Mouse (Mus musculus) left cerebral cortex, adult 11 months (tissue): ENCODE measurements around the gene Cd47.

ENCODE experiments used
- DNase-seq: peaks from one replicate; pipeline ENCODE4 v3.0.0; 2022; ENCODE audit warnings: low spot score

Gene Cd47

GRCm38 (mm10) chr16:49909536-49909935 is 109.2 kb downstream of the Cd47 start:
- DNase-seq: no peak

GRCm38 (mm10) chr16:49914094-49914493 is 113.8 kb downstream of the Cd47 start:
- no peak for DNase-seq

DNA sequence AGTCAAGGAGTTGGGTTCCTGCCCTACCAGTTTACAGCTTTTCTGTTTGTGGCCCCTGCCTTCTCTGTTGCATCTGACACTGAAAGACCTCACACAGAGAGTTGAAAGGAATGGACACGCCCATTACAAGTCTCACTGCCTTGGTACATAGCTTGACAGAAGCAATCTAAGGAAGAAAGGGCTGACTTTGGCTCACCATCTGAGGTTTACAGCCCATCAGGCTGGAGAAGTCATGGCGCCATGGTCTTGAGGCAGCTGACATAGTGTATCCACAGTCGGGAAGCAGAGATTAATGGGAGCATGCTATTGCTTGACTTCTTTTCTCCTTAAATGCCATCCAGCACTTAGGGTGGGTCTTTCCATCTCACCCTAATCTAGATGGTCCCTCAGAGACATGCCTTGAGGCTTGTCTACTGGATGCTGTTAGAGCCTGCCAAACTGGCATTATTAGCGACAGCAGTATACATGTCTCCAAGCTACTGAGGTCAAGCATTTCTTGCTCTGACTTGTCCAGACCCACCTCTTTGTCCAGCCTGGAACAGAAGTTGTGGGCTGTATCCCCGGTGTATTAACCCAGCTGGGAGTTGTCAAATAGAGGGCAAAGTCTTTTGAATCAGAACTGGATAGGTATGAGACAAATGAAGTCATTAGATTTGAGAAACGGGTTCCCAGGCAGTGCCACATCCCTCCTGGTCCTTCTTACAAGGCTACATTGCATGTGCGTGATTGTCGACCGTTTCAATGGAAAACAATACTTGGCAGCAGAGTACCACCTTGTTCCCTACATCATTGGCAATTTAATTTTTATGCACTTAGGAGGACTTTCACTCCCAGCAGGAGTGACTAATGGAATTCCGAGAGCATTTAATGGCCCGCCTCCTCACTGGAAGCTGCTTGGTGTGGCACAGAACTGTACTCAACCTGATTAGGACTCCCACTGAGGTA is 115.5 kb downstream of the Cd47 start:
- no peak for DNase-seq

- DNase-seq: no peak
Measured at GRCm38 (mm10) chr16:49920191-49920590, 119.9 kb downstream of the Cd47 start.

DNA sequence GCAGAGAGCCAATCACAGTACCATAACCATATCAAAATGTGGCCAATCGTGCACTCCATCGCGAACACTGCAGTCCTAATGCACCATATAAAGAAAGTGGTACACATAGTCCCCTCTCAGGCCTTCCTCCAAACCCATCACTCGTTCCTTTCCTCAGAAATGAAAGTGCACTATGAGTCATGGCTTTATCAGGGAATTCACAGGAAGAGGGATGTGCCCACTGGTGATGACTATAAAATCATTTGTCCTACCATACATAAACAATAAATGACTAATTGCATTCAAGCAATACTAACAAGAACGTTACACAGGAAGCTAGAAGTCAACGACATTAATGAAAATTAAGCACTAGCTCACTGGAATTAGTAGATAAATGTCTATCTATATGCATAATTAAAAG is 121.3 kb downstream of the Cd47 start:
- no peak for DNase-seq

DNA sequence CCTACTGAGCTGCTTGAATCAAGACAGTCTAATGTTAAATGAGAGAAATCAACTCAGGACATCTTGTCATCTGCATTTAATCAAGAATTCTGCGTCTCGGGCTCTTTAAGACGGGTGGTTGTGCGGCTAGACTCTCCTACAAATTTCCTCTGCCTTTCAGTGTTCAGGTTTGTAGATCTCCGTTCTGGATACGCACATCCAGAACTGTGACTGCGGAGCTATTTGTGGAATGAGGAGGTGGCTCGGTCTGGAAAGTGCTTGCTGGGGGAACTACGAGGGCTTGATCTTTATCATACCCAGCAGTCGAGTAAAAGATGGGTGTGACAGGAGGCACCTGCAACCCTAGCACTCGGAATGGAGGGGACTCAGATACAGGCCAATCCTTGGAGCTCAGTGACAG is 121.8 kb downstream of the Cd47 start:
- DNase-seq: no peak

GRCm38 (mm10) chr16:49923720-49924119 is 123.4 kb downstream of the Cd47 start:
- no peak for DNase-seq

GRCm38 (mm10) chr16:49924941-49925340 is 124.6 kb downstream of the Cd47 start:
- DNase-seq: no peak

GRCm38 (mm10) chr16:49933274-49933673 is 132.9 kb downstream of the Cd47 start:
- DNase-seq: no peak

DNA sequence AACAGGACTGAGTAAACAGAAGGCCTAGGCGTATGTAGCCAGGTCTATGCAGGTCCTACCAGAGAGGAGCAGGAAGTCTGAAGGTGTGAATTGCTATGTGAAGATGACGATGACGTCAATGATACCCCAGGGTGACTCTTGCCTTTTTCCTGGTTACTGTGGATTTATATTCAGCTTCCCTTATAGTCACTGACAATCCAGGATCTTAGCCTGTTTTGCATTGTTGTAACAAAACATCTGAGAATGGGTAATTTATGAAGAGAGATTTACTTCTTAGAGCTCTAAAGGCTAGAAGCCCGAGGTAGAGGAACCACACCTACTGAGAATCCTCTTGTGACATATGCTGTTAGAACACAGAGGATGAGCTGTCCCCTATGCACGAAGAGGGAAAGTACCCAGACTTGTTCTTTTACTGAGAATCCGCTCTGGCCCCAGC is 135.7 kb downstream of the Cd47 start:
- no peak for DNase-seq

DNA sequence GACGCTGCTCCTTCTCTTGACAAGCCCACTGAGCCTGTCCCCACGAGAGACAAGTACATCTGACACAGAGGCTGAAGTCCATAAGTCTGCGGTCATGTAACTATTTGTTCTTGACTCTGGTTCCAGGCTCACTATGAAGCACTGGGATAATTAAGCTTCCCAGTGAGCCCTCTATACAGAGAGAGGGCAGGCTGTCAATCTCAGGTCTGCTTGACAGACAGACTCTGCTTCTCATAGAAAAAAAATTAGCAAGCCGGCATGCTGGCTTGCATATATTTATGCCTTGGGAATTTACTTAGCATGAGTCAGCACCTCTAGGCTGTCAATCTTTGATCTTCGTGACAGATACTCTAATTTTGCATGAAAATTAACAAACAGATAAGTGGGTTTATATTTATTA is 136.5 kb downstream of the Cd47 start:
- DNase-seq: no peak

GRCm38 (mm10) chr16:49937218-49938165 is 137.2 kb downstream of the Cd47 start:
- DNase-seq: no peak

DNA sequence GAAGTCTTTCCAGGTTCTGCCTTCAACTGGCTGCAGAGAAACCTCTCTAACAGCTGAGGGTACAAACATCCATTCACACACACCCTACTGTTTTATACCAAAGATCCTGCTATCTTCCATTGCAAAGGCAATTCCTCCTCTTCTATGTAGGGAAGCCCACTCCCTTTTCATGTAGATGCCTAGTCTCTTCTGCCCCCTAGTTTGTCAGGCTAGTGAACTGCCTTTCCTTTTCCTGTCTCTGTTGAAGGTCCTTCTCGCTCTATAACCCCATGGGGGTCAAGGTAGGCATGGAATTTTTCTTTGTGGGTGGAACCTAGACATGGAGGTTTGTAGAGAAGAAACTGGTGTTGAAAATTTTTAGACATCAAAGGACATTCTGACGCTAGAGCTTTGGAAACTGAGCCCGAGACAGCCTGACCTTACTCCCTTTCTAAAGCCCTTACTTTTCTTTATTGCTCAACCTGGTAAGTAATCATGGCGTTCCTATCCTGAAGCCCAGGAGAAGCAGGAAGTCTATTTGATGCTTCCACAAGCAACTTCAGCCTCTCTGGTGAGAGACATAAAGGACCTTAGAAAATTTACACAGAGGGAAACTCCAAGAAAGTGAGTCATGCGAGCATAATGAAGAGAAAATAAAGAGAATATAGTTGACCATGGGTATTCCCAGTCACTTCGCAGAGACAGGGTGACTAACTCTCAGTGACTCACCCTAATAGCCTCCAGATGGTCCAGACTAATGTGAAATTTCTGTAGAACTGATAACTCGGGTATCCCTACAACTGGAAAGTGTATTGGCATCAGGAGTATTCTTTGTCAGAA is 138.4 kb downstream of the Cd47 start:
- DNase-seq: no peak

GRCm38 (mm10) chr16:49939376-49939775 is 139.0 kb downstream of the Cd47 start:
- DNase-seq: no peak

- no peak for DNase-seq
Measured at GRCm38 (mm10) chr16:49940473-49940872, 140.1 kb downstream of the Cd47 start.

DNA sequence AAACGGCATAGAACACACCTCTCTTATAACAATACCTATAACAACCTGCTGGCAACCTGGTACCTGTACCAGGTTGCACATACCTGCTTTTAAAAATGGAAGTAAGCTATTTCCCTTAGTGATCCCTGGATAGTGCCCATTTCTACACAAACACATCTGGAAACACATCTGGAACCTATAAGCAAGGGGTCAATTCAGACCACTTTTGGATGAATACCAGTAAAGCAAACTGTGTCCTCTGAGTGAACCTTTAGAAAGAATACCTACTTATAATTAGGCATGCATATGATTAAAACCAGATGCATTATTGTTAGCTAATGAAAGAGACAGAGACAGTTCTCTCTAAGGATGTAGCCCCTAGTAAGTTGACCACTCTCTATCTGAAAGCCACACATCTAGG is 140.7 kb downstream of the Cd47 start:
- DNase-seq: no peak

DNA sequence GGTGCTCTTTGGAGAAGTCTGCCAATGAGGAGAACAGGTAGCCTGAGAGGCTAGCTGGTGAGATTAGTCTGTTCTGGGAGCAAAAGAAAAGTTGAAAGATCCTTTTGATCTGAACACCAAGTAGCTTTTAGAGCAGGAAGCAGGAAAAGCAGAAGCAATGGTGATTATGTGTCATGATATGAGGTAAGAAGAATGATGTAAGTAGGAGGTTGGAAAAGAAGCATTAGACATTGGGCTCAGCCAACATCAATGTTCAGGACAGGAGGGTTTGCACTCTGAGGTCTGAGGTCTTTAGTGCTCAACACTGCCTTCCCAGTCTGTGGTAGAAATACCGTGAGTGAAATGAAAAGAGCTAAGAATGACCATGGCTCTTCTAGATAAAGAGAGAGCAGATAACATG is 143.4 kb downstream of the Cd47 start:
- no peak for DNase-seq

DNA sequence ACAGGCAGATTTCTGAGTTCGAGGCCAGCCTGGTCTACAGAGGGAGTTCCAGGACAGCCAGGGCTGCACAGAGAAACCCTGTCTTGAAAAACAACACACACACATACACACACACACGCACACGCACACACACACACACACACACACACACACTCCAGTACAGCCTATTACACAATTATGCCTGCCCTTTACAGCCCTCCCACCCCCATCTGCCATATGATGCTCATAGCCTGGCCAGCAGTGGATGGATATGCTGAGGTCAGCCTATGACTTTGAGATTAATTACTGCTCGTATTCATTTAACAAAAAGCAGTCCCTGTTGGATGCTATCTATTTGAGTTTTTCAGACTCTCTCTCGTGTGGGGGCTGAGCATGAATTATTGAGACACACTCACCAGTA is 144.8 kb downstream of the Cd47 start:
- DNase-seq: no peak

DNA sequence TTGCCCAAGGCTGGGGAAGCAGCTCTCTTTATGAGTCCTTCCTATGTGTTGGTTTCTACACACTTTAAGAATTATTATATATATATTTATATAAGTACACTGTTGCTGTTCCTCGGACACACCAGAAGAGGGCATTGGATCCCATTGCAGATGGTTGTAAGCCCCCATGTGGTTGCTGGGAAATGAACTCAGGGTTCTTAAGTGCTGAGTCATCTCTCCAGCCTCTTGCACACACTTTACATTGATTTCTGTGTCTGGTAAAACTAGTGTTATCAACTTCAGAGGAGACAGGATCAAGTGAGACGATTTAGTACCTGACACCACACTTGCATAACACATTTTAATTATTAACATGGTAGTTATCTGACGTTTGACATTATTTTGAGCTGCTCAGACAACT is 146.7 kb downstream of the Cd47 start:
- DNase-seq: no peak

GRCm38 (mm10) chr16:49947610-49948009 is 147.3 kb downstream of the Cd47 start:
- DNase-seq: no peak

GRCm38 (mm10) chr16:49948287-49948686 is 148.0 kb downstream of the Cd47 start:
- no peak for DNase-seq

GRCm38 (mm10) chr16:49949261-49949660 is 148.9 kb downstream of the Cd47 start:
- no peak for DNase-seq
